Mouse (Mus musculus) midbrain, embryonic 13.5 days (tissue): ENCODE measurements around the gene A730071L15Rik. TPM values are rescaled to one million over a fixed set of nuclear protein-coding genes. Genes with fewer than 3 reads are reported as not detected.
A peak's percentile ranks its signal among the peaks of the same experiment; 100 is the strongest.

Source experiments
- ATAC-seq: fragments of 200-750 bp; cut with Nextera tagmentation; 2 replicates; pipeline ENCODE4 v1.8.0; 2017; ENCODE audit warnings: mild to moderate bottlenecking, moderate TSS enrichment, moderate library complexity
- H3K27ac ChIP-seq: fragments of 300-500 bp; sonication (generic); 2 replicates; pipeline ENCODE4 v1.5.1; 2015; ENCODE audit warnings: inconsistent platforms, mild to moderate bottlenecking, moderate library complexity
- H3K27me3 ChIP-seq: fragments of 300-500 bp; sonication (generic); 2 replicates; pipeline ENCODE4 v1.6.1; 2015; ENCODE audit warnings: mild to moderate bottlenecking, inconsistent platforms
- H3K36me3 ChIP-seq: fragments of 300-500 bp; sonication (generic); 2 replicates; pipeline ENCODE4 v1.6.1; 2015; ENCODE audit warnings: mild to moderate bottlenecking, inconsistent platforms
- H3K4me1 ChIP-seq: fragments of 300-500 bp; sonication (generic); replicated peaks from 2 replicates; pipeline ENCODE4 v1.6.1; 2015; ENCODE audit warnings: inconsistent platforms
- H3K4me2 ChIP-seq: fragments of 300-500 bp; sonication (generic); replicated peaks from 2 replicates; pipeline ENCODE4 v1.6.1; 2015; ENCODE audit warnings: moderate library complexity, mild to moderate bottlenecking, inconsistent platforms
- H3K4me3 ChIP-seq: fragments of 300-500 bp; sonication (generic); replicated peaks from 2 replicates; pipeline ENCODE4 v1.5.1; 2015; ENCODE audit warnings: mild to moderate bottlenecking, inconsistent platforms
- H3K9ac ChIP-seq: fragments of 300-500 bp; sonication (generic); replicated peaks from 2 replicates; pipeline ENCODE4 v1.6.1; 2015; ENCODE audit warnings: mild to moderate bottlenecking, inconsistent platforms
- H3K9me3 ChIP-seq: fragments of 300-500 bp; sonication (generic); 2 replicates; pipeline ENCODE4 v1.6.1; 2016; ENCODE audit warnings: mild to moderate bottlenecking, inconsistent platforms
- WGBS: fragments of 180-500 bp; shearing (Covaris S2); methylation state at CpG from one replicate; pipeline ENCODE4 v1.1.7; 2015; 5-methylcytosine and 5-hydroxymethylcytosine counted together
- polyA plus RNA-seq: library from polyadenylated mRNA; unstranded; fragments of >200 nt; fragmentation: Nextera tagmentation; extraction: Ambion mirVana; gene quantifications from 2 replicates; pipeline ENCODE4 v1.2.1, GENCODE M21; 2015

A730071L15Rik gene
- 0.59 and 1.0 TPM in 2 replicates for polyA plus RNA-seq

- WGBS = 1% methylated on average over 35 of the region's 35 CpGs
- peak within 1 kb of the TSS; percentile 81 for H3K4me2 ChIP-seq
- peak within 1 kb of the TSS; percentile 93 for H3K4me3 ChIP-seq
- H3K9ac ChIP-seq = peak within 1 kb of the TSS; percentile 95
- peaks cover 28% of the 10 kb centered on the region for H3K4me1 ChIP-seq
- 0 out of 2 replicates have a peak, but pooled peaks cover 4% of the 10 kb centered on the region for H3K36me3 ChIP-seq
- H3K9me3 ChIP-seq = no peaks in the 10 kb centered on the region
- peak; percentile 87 for ATAC-seq
- no peaks in the 10 kb centered on the region for H3K27me3 ChIP-seq
- peak within 1 kb of the TSS; percentile 94 for H3K27ac ChIP-seq
These were observed at the start of gene A730071L15Rik for GRCm38 (mm10) chr11:6199410-6200086. Gene A730071L15Rik, plus strand, starts transcription at chr11:6200029.

DNA sequence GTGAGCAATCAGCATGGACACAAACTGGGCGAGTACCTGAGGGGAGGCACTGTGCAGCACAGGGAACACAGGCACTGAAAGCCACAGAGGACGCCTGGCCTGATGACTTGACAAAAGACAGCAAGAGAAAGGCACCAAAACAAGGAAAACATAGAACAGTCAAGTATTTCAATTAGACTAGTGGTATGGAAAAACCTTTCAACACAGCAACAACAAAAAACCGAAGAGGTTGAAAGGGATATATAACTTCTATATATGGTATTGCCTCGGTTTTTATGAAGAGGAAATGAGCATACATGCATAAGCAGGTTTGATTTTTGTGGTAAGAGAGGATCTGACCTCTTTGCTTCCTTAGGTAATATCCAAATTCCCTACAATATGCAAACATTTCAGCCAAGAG is 47.0 kb upstream of the A730071L15Rik start:
- Histone ChIP-seq H3K4me1 (peaks cover 14% of the 10 kb centered on the region), H3K9me3 (no peaks in the 10 kb centered on the region), H3K9ac (no peak overlapping the region), H3K36me3 (peaks cover 22% of the 10 kb centered on the region), H3K27me3 (no peaks in the 10 kb centered on the region), H3K4me3 (no peak overlapping the region), H3K27ac (no peak overlapping the region), H3K4me2 (no peak overlapping the region)
- no peak for ATAC-seq
- 91% methylated on average over 4 of the region's 4 CpGs for WGBS

GRCm38 (mm10) chr11:6154211-6154701 is 45.6 kb upstream of the A730071L15Rik start:
- Histone ChIP-seq H3K4me2 (no peak overlapping the region), H3K36me3 (peaks cover 13% of the 10 kb centered on the region), H3K27ac (no peak overlapping the region), H3K9ac (no peak overlapping the region), H3K4me1 (peaks cover 14% of the 10 kb centered on the region), H3K9me3 (no peaks in the 10 kb centered on the region), H3K27me3 (no peaks in the 10 kb centered on the region), H3K4me3 (no peak overlapping the region)
- WGBS = 74% methylated on average over 3 of the region's 3 CpGs
- no peak for ATAC-seq

GRCm38 (mm10) chr11:6156651-6157050 is 43.2 kb upstream of the A730071L15Rik start:
- 77% methylated on average over 5 of the region's 5 CpGs for WGBS
- Histone ChIP-seq H3K4me3 (no peak overlapping the region), H3K4me2 (no peak overlapping the region), H3K36me3 (no peaks in the 10 kb centered on the region), H3K4me1 (peaks cover 20% of the 10 kb centered on the region), H3K9me3 (no peaks in the 10 kb centered on the region), H3K27ac (no peak overlapping the region), H3K27me3 (no peaks in the 10 kb centered on the region), H3K9ac (no peak overlapping the region)
- no peak for ATAC-seq

DNA sequence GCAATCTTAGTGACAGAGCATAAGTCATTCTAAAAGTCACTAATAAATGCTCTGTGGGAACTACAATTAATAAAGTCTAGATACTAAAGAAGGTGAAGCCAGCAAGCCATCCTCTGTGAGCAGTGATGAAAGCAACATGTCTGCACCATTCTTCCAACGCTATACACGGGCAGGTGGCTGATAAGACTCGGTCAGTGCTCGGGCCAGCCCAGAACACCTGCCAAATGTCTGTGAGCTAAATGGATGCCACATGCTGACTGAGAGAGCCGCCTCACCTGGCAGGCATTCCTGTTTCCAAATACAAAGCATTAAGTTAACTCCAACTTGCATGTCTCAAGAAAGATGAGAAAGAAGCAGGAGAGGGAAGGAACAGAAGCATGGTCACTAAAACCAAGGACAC is 42.7 kb upstream of the A730071L15Rik start:
- ATAC-seq = no peak
- Histone ChIP-seq H3K9me3 (no peaks in the 10 kb centered on the region), H3K4me3 (no peak overlapping the region), H3K36me3 (no peaks in the 10 kb centered on the region), H3K27me3 (no peaks in the 10 kb centered on the region), H3K4me2 (no peak overlapping the region), H3K9ac (no peak overlapping the region), H3K27ac (no peak overlapping the region), H3K4me1 (peaks cover 20% of the 10 kb centered on the region)
- 91% methylated on average over 5 of the region's 5 CpGs for WGBS

- Histone ChIP-seq H3K4me1 (peaks cover 20% of the 10 kb centered on the region), H3K9ac (no peak overlapping the region), H3K27me3 (no peaks in the 10 kb centered on the region), H3K27ac (no peak overlapping the region), H3K4me3 (no peak overlapping the region), H3K36me3 (no peaks in the 10 kb centered on the region), H3K4me2 (no peak overlapping the region), H3K9me3 (no peaks in the 10 kb centered on the region)
- WGBS = 97% methylated on average over 1 of the region's 1 CpGs
- no peak for ATAC-seq
These were observed 41.3 kb upstream of the A730071L15Rik start for GRCm38 (mm10) chr11:6158515-6158914.

DNA sequence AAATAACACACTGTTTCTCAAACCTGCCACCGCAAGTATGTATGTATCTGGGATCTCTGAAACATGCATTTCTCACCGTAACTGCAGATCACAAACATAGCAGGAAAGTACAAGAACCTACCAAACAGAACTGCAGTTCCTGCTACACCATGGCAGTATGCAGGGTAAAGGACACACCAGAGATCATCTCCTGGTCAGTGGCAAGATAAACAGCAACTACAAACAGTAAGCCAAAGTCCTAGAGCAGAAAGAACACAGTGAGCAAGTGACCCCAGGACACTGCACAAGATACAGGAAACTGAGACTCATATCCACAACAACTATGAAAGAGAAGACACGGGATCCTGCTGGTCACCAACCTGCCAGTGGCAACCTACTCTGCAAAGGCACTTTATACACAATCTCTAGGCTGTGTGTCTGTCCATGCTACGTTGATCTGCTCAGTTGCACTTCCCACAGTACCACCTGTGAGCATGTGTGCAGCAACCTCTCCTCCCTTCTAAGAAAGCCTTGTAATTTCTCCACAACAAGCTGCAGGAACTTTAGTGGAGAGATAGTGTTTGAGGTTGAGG is 40.0 kb upstream of the A730071L15Rik start:
- no peaks in the 10 kb centered on the region for H3K36me3 ChIP-seq
- H3K27ac ChIP-seq = no peak overlapping the region
- no peak for ATAC-seq
- WGBS = 92% methylated on average over 4 of the region's 4 CpGs
- no peak overlapping the region for H3K9ac ChIP-seq
- peaks cover 10% of the 10 kb centered on the region for H3K4me1 ChIP-seq
- no peaks in the 10 kb centered on the region for H3K9me3 ChIP-seq
- H3K27me3 ChIP-seq = no peaks in the 10 kb centered on the region
- H3K4me3 ChIP-seq = no peak overlapping the region
- no peak overlapping the region for H3K4me2 ChIP-seq

GRCm38 (mm10) chr11:6160663-6161271 is 39.1 kb upstream of the A730071L15Rik start:
- no peak overlapping the region for H3K9ac ChIP-seq
- H3K27ac ChIP-seq = no peak overlapping the region
- WGBS = 80% methylated on average over 3 of the region's 3 CpGs
- no peaks in the 10 kb centered on the region for H3K36me3 ChIP-seq
- H3K4me2 ChIP-seq = no peak overlapping the region
- H3K9me3 ChIP-seq = no peaks in the 10 kb centered on the region
- H3K4me1 ChIP-seq = peaks cover 9% of the 10 kb centered on the region
- ATAC-seq = no peak
- no peaks in the 10 kb centered on the region for H3K27me3 ChIP-seq
- no peak overlapping the region for H3K4me3 ChIP-seq

- Histone ChIP-seq H3K4me3 (no peak overlapping the region), H3K27ac (no peak overlapping the region), H3K4me2 (no peak overlapping the region), H3K36me3 (no peaks in the 10 kb centered on the region), H3K9ac (no peak overlapping the region), H3K27me3 (no peaks in the 10 kb centered on the region), H3K4me1 (peaks cover 8% of the 10 kb centered on the region), H3K9me3 (no peaks in the 10 kb centered on the region)
- ATAC-seq = no peak
These were observed 38.3 kb upstream of the A730071L15Rik start for GRCm38 (mm10) chr11:6161549-6161948.

- no peak overlapping the region for H3K9ac ChIP-seq
- no peaks in the 10 kb centered on the region for H3K36me3 ChIP-seq
- no peak for ATAC-seq
- H3K27ac ChIP-seq = no peak overlapping the region
- H3K27me3 ChIP-seq = no peaks in the 10 kb centered on the region
- H3K4me2 ChIP-seq = no peak overlapping the region
- 98% methylated on average over 3 of the region's 3 CpGs for WGBS
- H3K9me3 ChIP-seq = no peaks in the 10 kb centered on the region
- peaks cover 6% of the 10 kb centered on the region; the same call in 1 of the 2 replicates for H3K4me1 ChIP-seq
- no peak overlapping the region for H3K4me3 ChIP-seq
These were observed 36.8 kb upstream of the A730071L15Rik start for GRCm38 (mm10) chr11:6163062-6163461.

- no peaks in the 10 kb centered on the region for H3K27me3 ChIP-seq
These were observed 36.1 kb upstream of the A730071L15Rik start for GRCm38 (mm10) chr11:6163706-6164105.

GRCm38 (mm10) chr11:6164781-6165180 is 35.0 kb upstream of the A730071L15Rik start:
- no peak for ATAC-seq
- Histone ChIP-seq H3K27ac (no peak overlapping the region), H3K27me3 (no peaks in the 10 kb centered on the region), H3K36me3 (no peaks in the 10 kb centered on the region), H3K4me2 (no peak overlapping the region), H3K9ac (no peak overlapping the region), H3K9me3 (no peaks in the 10 kb centered on the region), H3K4me1 (peaks cover 6% of the 10 kb centered on the region; the same call in 1 of the 2 replicates), H3K4me3 (no peak overlapping the region)
- WGBS = 95% methylated on average over 7 of the region's 7 CpGs

More at GRCm38 (mm10) chr11:6163706-6164105, 36.1 kb upstream of the A730071L15Rik start:
- Histone ChIP-seq H3K4me2 (no peak overlapping the region), H3K27ac (no peak overlapping the region), H3K4me1 (peaks cover 6% of the 10 kb centered on the region; the same call in 1 of the 2 replicates), H3K9ac (no peak overlapping the region), H3K36me3 (no peaks in the 10 kb centered on the region), H3K9me3 (no peaks in the 10 kb centered on the region), H3K4me3 (no peak overlapping the region)
- WGBS = 96% methylated on average over 12 of the region's 12 CpGs
- ATAC-seq = no peak
